Mouse (Mus musculus): ENCODE results near the gene Rdh13.
A peak's percentile ranks its signal among the peaks of the same experiment; 100 is the strongest.

- TF ChIP-seq POLR2A (IDR thresholded peaks at IDR 0.05; ENCODE audit: borderline replicate concordance, extremely low read depth, low read depth, low read length), result peak; percentile 95; the same call in 1 of the 2 replicates
- TF ChIP-seq CTCF (IDR thresholded peaks at IDR 0.05; ENCODE audit: insufficient read depth, low read length), result no peak
These were observed 18.9 kb upstream of the Rdh13 start for GRCm38 (mm10) chr7:4464194-4464824.

Measured in lung, adult 2 months (tissue).